Mouse (Mus musculus) hematopoietic multipotent progenitor cell, adult 10-12 weeks (in vitro differentiated cells): Measurements from ENCODE around the gene Nos1. TPM values are rescaled to one million over a fixed set of nuclear protein-coding genes. Genes with fewer than 3 reads are reported as not detected.

ENCODE experiments used
- polyA plus RNA-seq: library from polyadenylated mRNA; stranded (reverse); fragments of >175 nt; gene quantifications from 2 replicates; pipeline ENCODE4 v1.2.3, GENCODE M21; 2012; ENCODE audit warnings: low replicate concordance

Gene Nos1
- polyA plus RNA-seq = 0.13 and 0.20 TPM in 2 replicates

DNA sequence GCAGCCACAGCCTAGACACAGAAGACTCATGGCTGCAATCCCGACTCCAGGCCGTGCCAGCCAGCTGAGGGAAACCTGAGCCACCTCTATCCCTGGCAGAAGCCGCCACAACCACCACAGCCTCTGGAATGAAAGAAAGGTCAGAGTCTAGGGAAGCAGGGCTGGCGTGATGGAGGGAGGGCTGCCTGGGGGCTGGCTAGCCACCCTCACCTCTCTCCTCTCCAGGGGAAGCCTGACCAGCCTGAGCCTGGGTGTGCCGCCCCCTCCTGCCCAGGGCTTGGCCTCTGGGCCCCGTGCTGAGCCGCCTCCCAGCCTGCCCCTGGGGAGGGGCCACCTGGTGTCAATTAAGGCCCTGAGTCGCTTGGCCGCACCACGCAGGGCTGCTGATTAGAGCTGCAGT is at the start of gene Nos1:
TSS of gene Nos1 (plus strand) at position 352 of the 400 bp plus-strand sequence.

DNA sequence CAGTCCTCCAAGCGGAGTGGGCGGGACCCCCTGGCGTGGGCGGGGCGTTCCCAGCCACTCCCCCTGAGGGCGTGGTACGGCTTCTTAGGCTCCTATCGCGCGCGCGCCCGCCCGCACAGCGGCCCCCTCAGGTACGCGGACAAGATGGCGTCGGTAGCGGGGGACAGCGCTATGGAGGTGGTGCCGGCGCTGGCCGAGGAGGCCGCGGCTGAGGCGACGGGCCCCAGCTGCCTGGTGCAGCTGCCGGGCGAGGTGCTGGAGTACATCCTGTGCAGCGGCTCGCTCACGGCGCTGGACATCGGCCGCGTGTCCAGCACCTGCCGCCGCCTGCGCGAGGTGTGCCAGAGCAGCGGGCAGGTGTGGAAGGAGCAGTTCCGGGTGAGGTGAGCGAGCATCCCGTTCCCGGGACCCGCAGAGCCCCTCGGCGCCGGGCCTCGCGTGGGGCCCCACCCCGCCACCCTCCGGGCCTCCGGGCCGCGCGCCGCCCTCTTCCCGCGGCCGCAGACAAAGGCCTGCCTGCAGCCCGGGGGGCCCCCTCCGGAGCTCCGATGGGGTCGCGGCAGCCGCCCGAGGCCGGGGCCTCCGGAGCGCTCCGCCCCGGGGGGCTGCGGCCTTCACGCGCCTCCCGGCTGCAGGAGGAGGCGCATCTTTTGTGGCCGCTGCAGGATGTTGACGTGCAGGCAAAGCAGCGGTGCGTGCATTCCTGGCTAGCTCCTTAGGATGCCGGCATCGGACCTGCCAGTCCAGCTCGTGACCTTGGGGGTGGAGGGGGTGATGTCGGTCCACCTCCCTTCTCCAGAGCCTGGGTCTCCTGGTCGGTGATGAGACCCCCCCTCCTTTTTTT is 196.0 kb downstream of the Nos1 start, which contains the start of gene Fbxo21:
TSS of gene Fbxo21 (plus strand) at position 74 of the 844 bp plus-strand sequence.

Other genes starting within 250 kb of the Nos1 start
- 6.6 and 8.5 TPM in 2 replicates for gene Fbxo21, start 195.7 kb downstream of the Nos1 start, polyA plus RNA-seq
- 8.2 and 30.2 TPM in 2 replicates for gene Tesc, start 246.7 kb downstream of the Nos1 start, polyA plus RNA-seq